Mouse (Mus musculus): ENCODE measurements around the gene Gpr176.
"Not testable (repeated sequence)": the region's sequence is repeated elsewhere in the genome, so short reads cannot be mapped to it uniquely, and the experiment has no call there.

Gpr176 gene

GRCm38 (mm10) chr2:118301041-118301545 lies 72.1 kb downstream of the Gpr176 start:
- no peak for DNase-seq (ENCODE audit: low spot score)

GRCm38 (mm10) chr2:118299981-118300380 lies 73.2 kb downstream of the Gpr176 start:
- DNase-seq (ENCODE audit: low spot score) = no peak

GRCm38 (mm10) chr2:118298601-118299000 lies 74.6 kb downstream of the Gpr176 start:
- DNase-seq (ENCODE audit: low spot score) = no peak

GRCm38 (mm10) chr2:118297966-118298365 lies 75.3 kb downstream of the Gpr176 start:
- no peak for DNase-seq (ENCODE audit: low spot score)

GRCm38 (mm10) chr2:118295505-118295904 lies 77.7 kb downstream of the Gpr176 start:
- DNase-seq (ENCODE audit: low spot score) = peak; percentile 16

- DNase-seq (ENCODE audit: low spot score) = no peak
Measured at GRCm38 (mm10) chr2:118293583-118293982, 79.6 kb downstream of the Gpr176 start.

- DNase-seq (ENCODE audit: low spot score) = not testable (repeated sequence)
Measured at GRCm38 (mm10) chr2:118289066-118289460, 84.2 kb downstream of the Gpr176 start.

GRCm38 (mm10) chr2:118288326-118289065 lies 84.7 kb downstream of the Gpr176 start:
- DNase-seq (ENCODE audit: low spot score) = no peak

- DNase-seq (ENCODE audit: low spot score) = no peak
Measured at GRCm38 (mm10) chr2:118287678-118288077, 85.5 kb downstream of the Gpr176 start.

- no peak for DNase-seq (ENCODE audit: low spot score)
Measured at GRCm38 (mm10) chr2:118282467-118282866, 90.8 kb downstream of the Gpr176 start.

GRCm38 (mm10) chr2:118278249-118278648 lies 95.0 kb downstream of the Gpr176 start:
- no peak for DNase-seq (ENCODE audit: low spot score)

GRCm38 (mm10) chr2:118271606-118272005 lies 101.6 kb downstream of the Gpr176 start:
- no peak for DNase-seq (ENCODE audit: low spot score)

GRCm38 (mm10) chr2:118270213-118270612 lies 103.0 kb downstream of the Gpr176 start:
- no peak for DNase-seq (ENCODE audit: low spot score)

GRCm38 (mm10) chr2:118263914-118264201 lies 109.4 kb downstream of the Gpr176 start:
- no peak for DNase-seq (ENCODE audit: low spot score)

GRCm38 (mm10) chr2:118263151-118263913 lies 109.9 kb downstream of the Gpr176 start:
- peak; percentile 49 for DNase-seq (ENCODE audit: low spot score)

GRCm38 (mm10) chr2:118262673-118263072 lies 110.5 kb downstream of the Gpr176 start:
- no peak for DNase-seq (ENCODE audit: low spot score)

GRCm38 (mm10) chr2:118259746-118260145 lies 113.5 kb downstream of the Gpr176 start:
- no peak for DNase-seq (ENCODE audit: low spot score)

GRCm38 (mm10) chr2:118257094-118257493 lies 116.1 kb downstream of the Gpr176 start:
- DNase-seq (ENCODE audit: low spot score) = no peak

- DNase-seq (ENCODE audit: low spot score) = peak; percentile 89
Measured at GRCm38 (mm10) chr2:118256621-118257053, 116.6 kb downstream of the Gpr176 start, which contains the start of gene Fsip1. Fsip1 (minus strand) TSS chr2:118256966.

GRCm38 (mm10) chr2:118254516-118254915 lies 118.7 kb downstream of the Gpr176 start:
- no peak for DNase-seq (ENCODE audit: low spot score)

- no peak for DNase-seq (ENCODE audit: low spot score)
Measured at GRCm38 (mm10) chr2:118248966-118249365, 124.3 kb downstream of the Gpr176 start.

GRCm38 (mm10) chr2:118248016-118248415 lies 125.2 kb downstream of the Gpr176 start:
- no peak for DNase-seq (ENCODE audit: low spot score)

GRCm38 (mm10) chr2:118245914-118246313 lies 127.3 kb downstream of the Gpr176 start:
- DNase-seq (ENCODE audit: low spot score) = peak; percentile 86
